Mouse (Mus musculus) spleen, adult 2 months (tissue): ENCODE data around the gene Strip1. TPM values are rescaled to one million over a fixed set of nuclear protein-coding genes. Genes with fewer than 3 reads are reported as not detected.

ENCODE experiments used
- DNase-seq, 2 experiments: peaks; one replicate each; pipeline versions ENCODE4 v3.0.0 to v3.0.0-alpha.2; 2012 to 2021; ENCODE audit warnings: low spot score in 2 of 2, low read depth in 1 of 2
- H3K27ac ChIP-seq: fragments of 200-500 bp; 2 replicates; pipeline ENCODE4 v1.5.1; 2012; ENCODE audit warnings: low read length, inconsistent platforms; ENCODE audit not compliant: insufficient read depth
- H3K27me3 ChIP-seq: fragments of 200-500 bp; 2 replicates; pipeline ENCODE4 v1.6.1; 2012; ENCODE audit warnings: mild to moderate bottlenecking, moderate library complexity, low read length, inconsistent platforms; ENCODE audit not compliant: control insufficient read depth, insufficient read depth
- H3K36me3 ChIP-seq: fragments of 200-500 bp; 2 replicates; pipeline ENCODE4 v1.6.1; 2012; ENCODE audit warnings: mild to moderate bottlenecking, low read length, inconsistent platforms; ENCODE audit not compliant: control insufficient read depth, insufficient read depth
- H3K4me1 ChIP-seq: fragments of 200-500 bp; 2 replicates; pipeline ENCODE4 v1.6.1; 2011; ENCODE audit warnings: inconsistent platforms; ENCODE audit not compliant: control insufficient read depth, insufficient read depth, insufficient read length
- H3K4me3 ChIP-seq: fragments of 200-500 bp; 2 replicates; pipeline ENCODE4 v1.5.1; 2011; ENCODE audit warnings: mild to moderate bottlenecking, inconsistent platforms; ENCODE audit not compliant: insufficient read depth, insufficient read length; ENCODE audit errors: extremely low read depth
- CTCF ChIP-seq: fragments of 200-500 bp; IDR thresholded peaks from 2 replicates; pipeline ENCODE4 v1.5.1; 2011; ENCODE audit warnings: mild to moderate bottlenecking, inconsistent platforms; ENCODE audit not compliant: insufficient read depth, insufficient read length, insufficient replicate concordance; ENCODE audit errors: extremely low read depth
- POLR2A ChIP-seq: fragments of 200-500 bp; IDR thresholded peaks from 2 replicates; pipeline ENCODE4 v1.6.1; 2011; ENCODE audit warnings: low read depth, low read length, inconsistent platforms
- WGBS: fragments of 180-500 bp; shearing (Covaris S2); methylation state at CpG from one replicate; pipeline ENCODE4 v1.1.7; 2018; 5-methylcytosine and 5-hydroxymethylcytosine counted together
- polyA plus RNA-seq: library from polyadenylated mRNA; depleted of rRNA; stranded (reverse); fragments of >200 nt; gene quantifications from 2 replicates; pipeline ENCODE4 v1.2.3, GENCODE M21; 2012

The Strip1 gene
- polyA plus RNA-seq, 1 experiment = 36.0 TPM

DNA sequence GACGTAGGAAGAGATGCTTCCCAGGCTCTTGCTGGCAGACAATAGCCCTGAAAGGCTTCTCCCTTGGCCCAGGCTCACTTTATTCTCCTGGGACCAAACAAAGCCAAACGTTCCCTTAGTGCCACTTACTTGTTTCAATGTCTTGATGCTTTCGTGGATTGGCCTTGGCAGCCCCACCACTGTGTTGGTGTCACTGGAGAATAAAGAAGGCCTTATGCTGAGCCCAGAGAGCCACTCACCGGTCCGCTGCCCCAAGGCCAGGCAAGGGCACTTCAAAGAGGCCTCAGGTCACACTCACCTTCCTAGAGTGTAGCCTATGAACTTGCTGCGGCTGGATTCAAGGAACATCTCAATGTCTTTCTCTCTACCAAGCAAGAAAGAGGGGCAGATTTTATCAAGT is 11.6 kb downstream of the Strip1 start:
- DNase-seq = no peak
- Histone ChIP-seq H3K36me3 (peaks cover 64% of the 10 kb centered on the region), H3K27ac (no peak overlapping the region), H3K4me3 (no peak overlapping the region), H3K4me1 (no peaks in the 10 kb centered on the region), H3K27me3 (no peaks in the 10 kb centered on the region)
- TF ChIP-seq POLR2A = no peak
- TF ChIP-seq CTCF = no peak
- 94% methylated on average over 6 of the region's 6 CpGs for WGBS

- Histone ChIP-seq H3K4me1 (no peaks in the 10 kb centered on the region), H3K27me3 (no peaks in the 10 kb centered on the region), H3K36me3 (peaks cover 65% of the 10 kb centered on the region), H3K4me3 (no peak overlapping the region), H3K27ac (no peak overlapping the region)
- WGBS = 96% methylated on average over 3 of the region's 3 CpGs
- TF ChIP-seq POLR2A (no peak), CTCF (no peak)
- no peak for DNase-seq
Observed at GRCm38 (mm10) chr3:107617800-107618199, 13.7 kb downstream of the Strip1 start.

GRCm38 (mm10) chr3:107612902-107613525 is 18.5 kb downstream of the Strip1 start:
- H3K27ac ChIP-seq = no peak overlapping the region
- H3K4me1 ChIP-seq = peaks cover 3% of the 10 kb centered on the region; the same call in 1 of the 2 replicates
- H3K27me3 ChIP-seq = no peaks in the 10 kb centered on the region
- no peak overlapping the region for H3K4me3 ChIP-seq
- H3K36me3 ChIP-seq = peaks cover 41% of the 10 kb centered on the region
- DNase-seq = peak in 1 of 2 experiments; percentile 63
- WGBS = 92% methylated on average over 11 of the region's 11 CpGs
- TF ChIP-seq POLR2A = no peak
- peak; percentile 85; the same call in 1 of the 2 replicates for TF ChIP-seq CTCF

DNA sequence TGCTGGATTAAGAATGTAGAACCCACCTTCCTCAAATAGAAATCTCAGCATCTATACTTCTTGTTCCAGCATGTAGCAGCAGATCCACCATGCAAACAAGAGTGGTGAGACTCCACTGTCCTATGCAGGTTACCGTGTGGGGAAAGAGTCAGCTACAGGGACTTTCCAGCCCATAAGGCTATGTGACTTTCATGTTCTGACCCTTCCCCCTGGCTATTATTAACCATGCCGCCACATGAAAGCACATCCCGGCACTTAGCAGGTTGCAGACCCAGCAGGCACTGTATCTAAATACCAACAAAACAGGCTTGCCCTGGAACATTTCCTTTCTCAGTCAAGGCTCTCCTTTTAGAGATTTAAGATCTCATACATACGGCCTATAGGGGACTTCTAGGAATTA is 20.1 kb downstream of the Strip1 start:
- H3K4me1 ChIP-seq = peaks cover 3% of the 10 kb centered on the region; the same call in 1 of the 2 replicates
- DNase-seq = no peak
- 79% methylated on average over 4 of the region's 4 CpGs for WGBS
- no peak overlapping the region for H3K4me3 ChIP-seq
- TF ChIP-seq CTCF (no peak), POLR2A (no peak)
- no peaks in the 10 kb centered on the region for H3K27me3 ChIP-seq
- no peak overlapping the region for H3K27ac ChIP-seq
- H3K36me3 ChIP-seq = peaks cover 29% of the 10 kb centered on the region

DNA sequence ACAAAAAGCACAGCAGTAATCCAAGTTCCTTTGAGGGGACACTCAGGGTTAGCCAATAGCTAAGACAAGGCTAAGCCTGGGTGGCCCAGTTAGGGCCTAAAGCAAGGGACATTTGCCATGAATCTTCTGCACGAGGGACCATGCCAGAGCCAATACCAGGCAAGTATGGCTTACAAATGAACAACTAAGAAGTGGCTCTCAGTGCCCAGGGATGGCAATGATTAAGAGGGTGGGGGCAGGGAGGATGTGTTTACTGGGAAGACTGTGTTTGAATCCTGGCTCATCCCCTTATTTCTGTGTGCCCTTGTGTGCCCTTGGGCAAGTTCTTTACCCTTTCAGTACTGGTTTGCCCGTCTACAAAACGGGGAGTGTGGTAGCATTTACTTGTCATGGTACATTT is 22.1 kb downstream of the Strip1 start:
- TF ChIP-seq CTCF = no peak
- no peak for TF ChIP-seq POLR2A
- 72% methylated on average over 3 of the region's 3 CpGs for WGBS
- Histone ChIP-seq H3K4me1 (peaks cover 3% of the 10 kb centered on the region; the same call in 1 of the 2 replicates), H3K27ac (no peak overlapping the region), H3K27me3 (no peaks in the 10 kb centered on the region), H3K4me3 (no peak overlapping the region), H3K36me3 (peaks cover 11% of the 10 kb centered on the region)
- DNase-seq = no peak

GRCm38 (mm10) chr3:107608808-107609207 is 22.7 kb downstream of the Strip1 start:
- H3K27me3 ChIP-seq = no peaks in the 10 kb centered on the region
- H3K36me3 ChIP-seq = peaks cover 9% of the 10 kb centered on the region
- no peak for TF ChIP-seq CTCF
- TF ChIP-seq POLR2A = no peak
- DNase-seq = no peak
- H3K4me3 ChIP-seq = no peak overlapping the region
- H3K27ac ChIP-seq = no peak overlapping the region
- WGBS = 60% methylated on average over 4 of the region's 4 CpGs
- H3K4me1 ChIP-seq = peaks cover 3% of the 10 kb centered on the region; the same call in 1 of the 2 replicates

DNA sequence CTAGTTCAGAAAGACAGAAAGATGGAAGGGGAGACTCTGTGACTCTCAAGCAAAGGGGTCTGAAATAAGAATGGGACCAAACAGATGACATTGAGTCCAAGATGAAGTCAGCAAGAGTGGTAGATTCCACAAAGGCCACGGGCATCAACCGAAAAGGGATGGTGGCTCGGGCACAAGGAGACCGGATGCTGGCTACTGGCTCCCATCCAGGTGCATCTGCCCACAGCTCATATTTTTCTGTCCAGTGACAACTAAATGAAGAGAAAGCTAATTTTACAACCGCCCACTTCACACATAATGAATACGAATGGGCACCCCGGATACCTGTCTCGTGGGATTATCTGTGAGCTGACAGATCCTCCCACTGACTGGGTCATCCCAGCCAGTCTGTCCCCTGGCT is 24.3 kb downstream of the Strip1 start:
- no peak for TF ChIP-seq POLR2A
- TF ChIP-seq CTCF = no peak

More for the DNA sequence above, 24.3 kb downstream of the Strip1 start:
- Histone ChIP-seq H3K4me3 (no peak overlapping the region), H3K27ac (no peak overlapping the region), H3K4me1 (peaks cover 3% of the 10 kb centered on the region; the same call in 1 of the 2 replicates), H3K27me3 (no peaks in the 10 kb centered on the region), H3K36me3 (0 out of 2 replicates have a peak, but pooled peaks cover under 1% of the 10 kb centered on the region)
- no peak for DNase-seq
- 90% methylated on average over 8 of the region's 8 CpGs for WGBS
